Mouse (Mus musculus) liver, adult 2 months (tissue): ENCODE measurements around the gene Sema4d.

ENCODE experiments used
- CTCF ChIP-seq: fragments of 200-500 bp; IDR thresholded peaks from 2 replicates; pipeline ENCODE4 v1.5.1; 2011; ENCODE audit warnings: low read depth, low read length, control low read depth
- POLR2A ChIP-seq: fragments of 200-500 bp; IDR thresholded peaks from 2 replicates; pipeline ENCODE4 v1.6.1; 2011; ENCODE audit warnings: low read length, control low read depth; ENCODE audit not compliant: insufficient read depth; ENCODE audit errors: extremely low read depth

- no peak for TF ChIP-seq CTCF
- no peak for TF ChIP-seq POLR2A
These were observed 12.9 kb downstream of the Sema4d start for GRCm38 (mm10) chr13:51780509-51781155.
